Mouse (Mus musculus) bone marrow macrophage, adult 2 months (primary cell): ENCODE measurements around the gene Adgrl3. TPM values are rescaled to one million over a fixed set of nuclear protein-coding genes. Genes with fewer than 3 reads are reported as not detected.

Experiments
- H3K27ac ChIP-seq: 2 replicates; pipeline ENCODE4 v1.5.1; 2012; ENCODE audit warnings: low read depth, low read length; ENCODE audit not compliant: insufficient read depth
- H3K4me1 ChIP-seq: 2 replicates; pipeline ENCODE4 v1.6.1; 2012; ENCODE audit warnings: low read length; ENCODE audit not compliant: control insufficient read depth, insufficient read depth
- H3K4me3 ChIP-seq: 2 replicates; pipeline ENCODE4 v1.5.1; 2012; ENCODE audit warnings: mild to moderate bottlenecking, low read length, moderate library complexity; ENCODE audit not compliant: insufficient read depth
- CTCF ChIP-seq: IDR thresholded peaks from 2 replicates; pipeline ENCODE4 v1.5.1; 2012; ENCODE audit warnings: low read depth, mild to moderate bottlenecking, low read length, moderate library complexity
- POLR2A ChIP-seq: IDR thresholded peaks from 2 replicates; pipeline ENCODE4 v1.6.1; 2012; ENCODE audit warnings: mild to moderate bottlenecking, low read depth, low read length, borderline replicate concordance
- polyA plus RNA-seq: library from polyadenylated mRNA; stranded (reverse); fragments of >200 nt; gene quantifications from 2 replicates; pipeline ENCODE4 v1.2.4, GENCODE M21; 2012; ENCODE audit not compliant: missing spikeins, insufficient read depth, insufficient read length

Adgrl3 gene
- polyA plus RNA-seq, 1 experiment = not detected

DNA sequence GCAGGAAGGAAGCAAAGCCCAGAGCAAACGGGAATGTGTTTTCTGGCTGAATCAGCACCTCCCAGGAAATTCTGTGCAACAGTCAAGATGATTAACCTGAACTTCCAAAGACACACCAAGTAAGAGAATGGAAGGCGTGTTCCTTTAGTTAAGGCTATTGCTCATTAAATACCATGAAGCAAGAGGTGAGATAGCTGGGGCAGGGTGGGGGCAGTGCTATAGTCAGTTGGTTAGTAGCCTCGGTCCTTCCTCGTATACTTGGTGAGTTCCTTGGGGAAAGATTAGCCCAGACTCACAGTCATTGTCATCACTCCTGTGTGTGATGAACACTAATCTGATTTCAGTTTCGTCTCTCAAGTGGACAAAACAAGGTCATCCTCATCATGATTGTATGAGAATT is 53.0 kb downstream of the Adgrl3 start:
- TF ChIP-seq POLR2A = no peak
- no peak for TF ChIP-seq CTCF
- no peak overlapping the region for H3K27ac ChIP-seq
- no peak overlapping the region for H3K4me3 ChIP-seq
- no peaks in the 10 kb centered on the region for H3K4me1 ChIP-seq

DNA sequence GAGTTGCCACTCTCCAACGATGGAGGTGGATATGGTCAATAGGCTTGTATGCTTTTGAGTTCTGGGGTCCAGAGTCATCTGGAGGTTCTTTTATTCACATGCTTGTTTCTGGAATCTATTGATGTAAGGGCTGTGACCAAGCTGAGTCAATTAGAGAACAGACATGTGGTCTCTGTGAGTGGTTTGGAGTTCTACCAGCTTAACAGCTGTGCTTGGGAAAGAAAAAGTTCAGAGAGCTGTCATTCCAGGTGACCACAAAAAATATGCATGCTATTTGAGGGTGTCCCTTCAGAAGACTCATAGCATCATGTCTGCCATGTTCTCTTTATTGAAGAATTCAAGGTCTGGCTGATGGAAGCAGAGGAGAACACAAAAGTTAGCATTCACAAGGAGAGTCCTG is 53.9 kb downstream of the Adgrl3 start:
- TF ChIP-seq POLR2A (no peak), CTCF (no peak)
- Histone ChIP-seq H3K4me1 (no peaks in the 10 kb centered on the region), H3K27ac (no peak overlapping the region), H3K4me3 (no peak overlapping the region)

- Histone ChIP-seq H3K27ac (no peak overlapping the region), H3K4me3 (no peak overlapping the region), H3K4me1 (no peaks in the 10 kb centered on the region)
- TF ChIP-seq POLR2A (no peak), CTCF (no peak)
Observed at GRCm38 (mm10) chr5:81076377-81076776, 56.4 kb downstream of the Adgrl3 start.

DNA sequence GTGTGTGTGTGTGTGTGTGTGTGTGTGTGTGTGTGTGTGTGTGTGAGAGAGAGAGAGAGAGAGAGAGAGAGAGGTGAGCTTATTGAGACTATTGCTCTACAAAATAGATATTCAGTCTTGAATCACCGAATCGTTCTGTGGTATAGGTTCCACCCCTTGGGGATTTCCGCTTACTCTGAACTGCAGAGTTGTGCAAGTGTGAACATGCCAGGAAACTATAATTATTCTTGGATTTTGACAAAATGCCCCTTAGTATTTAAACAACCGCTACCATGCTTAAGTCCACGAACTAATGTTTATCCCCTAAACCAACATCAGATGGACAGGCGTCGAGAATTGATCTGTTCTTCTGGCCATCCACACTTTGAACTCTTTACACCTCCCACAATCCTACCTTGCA is 57.1 kb downstream of the Adgrl3 start:
- TF ChIP-seq CTCF (no peak), POLR2A (no peak)
- H3K4me1 ChIP-seq = no peaks in the 10 kb centered on the region
- no peak overlapping the region for H3K27ac ChIP-seq
- H3K4me3 ChIP-seq = no peak overlapping the region

GRCm38 (mm10) chr5:81077990-81078389 is 58.1 kb downstream of the Adgrl3 start:
- no peaks in the 10 kb centered on the region for H3K4me1 ChIP-seq
- no peak overlapping the region for H3K27ac ChIP-seq
- H3K4me3 ChIP-seq = no peak overlapping the region
- TF ChIP-seq CTCF (no peak), POLR2A (no peak)

GRCm38 (mm10) chr5:81083698-81084360 is 63.9 kb downstream of the Adgrl3 start:
- Histone ChIP-seq H3K4me3 (no peak overlapping the region), H3K4me1 (no peaks in the 10 kb centered on the region), H3K27ac (no peak overlapping the region)
- no peak for TF ChIP-seq POLR2A
- TF ChIP-seq CTCF = no peak

- Histone ChIP-seq H3K4me1 (no peaks in the 10 kb centered on the region), H3K27ac (no peak overlapping the region), H3K4me3 (no peak overlapping the region)
- TF ChIP-seq CTCF = no peak
- no peak for TF ChIP-seq POLR2A
Observed at GRCm38 (mm10) chr5:81085152-81085551, 65.2 kb downstream of the Adgrl3 start.

- TF ChIP-seq CTCF (no peak), POLR2A (no peak)
- Histone ChIP-seq H3K27ac (no peak overlapping the region), H3K4me1 (no peaks in the 10 kb centered on the region), H3K4me3 (no peak overlapping the region)
Observed at GRCm38 (mm10) chr5:81088667-81089066, 68.7 kb downstream of the Adgrl3 start.

- H3K4me1 ChIP-seq = no peaks in the 10 kb centered on the region
- H3K27ac ChIP-seq = no peak overlapping the region
- H3K4me3 ChIP-seq = no peak overlapping the region
- TF ChIP-seq CTCF (no peak), POLR2A (no peak)
Observed at GRCm38 (mm10) chr5:81094618-81095017, 74.7 kb downstream of the Adgrl3 start.

DNA sequence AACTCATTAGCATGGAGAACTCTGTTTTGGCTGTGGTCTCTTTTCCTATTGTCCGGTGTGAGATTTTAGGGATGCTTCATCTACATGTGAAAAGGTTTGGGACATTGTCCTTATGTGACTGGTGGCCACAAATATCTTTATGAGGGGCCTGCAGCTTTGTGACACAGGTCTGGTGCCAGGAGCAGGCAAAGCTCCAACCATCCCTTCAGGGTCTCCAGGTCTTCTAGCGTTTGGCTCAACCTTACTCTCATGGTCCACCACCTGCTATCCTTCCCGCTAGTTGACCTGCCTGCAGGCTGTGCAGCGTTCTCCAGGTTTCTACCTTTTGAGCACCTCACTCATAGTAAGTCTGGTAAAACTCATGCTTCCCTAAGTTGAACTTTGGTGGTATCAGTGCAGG is 77.2 kb downstream of the Adgrl3 start:
- no peak overlapping the region for H3K4me3 ChIP-seq
- no peak for TF ChIP-seq POLR2A
- no peak for TF ChIP-seq CTCF
- H3K4me1 ChIP-seq = no peaks in the 10 kb centered on the region
- no peak overlapping the region for H3K27ac ChIP-seq

DNA sequence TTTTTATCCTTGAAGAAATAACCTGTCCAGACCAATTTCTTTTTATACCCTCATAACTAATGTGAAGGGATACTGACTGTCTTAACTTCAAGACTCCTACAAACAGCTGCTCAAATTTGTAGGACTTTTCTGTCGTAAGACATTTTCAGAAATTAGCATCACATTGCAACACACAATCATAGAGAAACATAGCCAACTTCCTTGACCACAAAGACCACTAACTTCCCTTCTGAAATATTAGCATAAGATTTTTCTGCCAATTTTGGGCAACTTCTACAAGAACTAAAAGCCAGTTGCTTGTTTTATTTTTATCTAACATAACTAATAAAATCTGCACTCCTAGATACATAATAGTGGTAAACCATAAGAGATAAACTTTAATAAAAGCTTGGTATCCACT is 87.5 kb downstream of the Adgrl3 start:
- H3K4me1 ChIP-seq = no peaks in the 10 kb centered on the region
- no peak overlapping the region for H3K4me3 ChIP-seq
- TF ChIP-seq POLR2A (no peak), CTCF (no peak)
- H3K27ac ChIP-seq = no peak overlapping the region

- Histone ChIP-seq H3K27ac (no peak overlapping the region), H3K4me1 (no peaks in the 10 kb centered on the region), H3K4me3 (no peak overlapping the region)
- TF ChIP-seq CTCF (no peak), POLR2A (no peak)
Observed at GRCm38 (mm10) chr5:81124483-81124882, 104.5 kb downstream of the Adgrl3 start.
